Mouse (Mus musculus) stomach, embryonic 15.5 days (tissue): ENCODE results near the gene Zfp941. TPM values are rescaled to one million over a fixed set of nuclear protein-coding genes. Genes with fewer than 3 reads are reported as not detected.

Source experiments
- ATAC-seq: fragments of 200-750 bp; cut with Nextera tagmentation; 2 replicates; pipeline ENCODE4 v1.8.0; 2017; ENCODE audit warnings: low read depth, moderate number of reproducible peaks, moderate TSS enrichment; ENCODE audit not compliant: insufficient read depth, low FRiP score
- H3K27ac ChIP-seq: fragments of 300-500 bp; sonication (generic); 2 replicates; pipeline ENCODE4 v1.5.1; 2015; ENCODE audit warnings: mild to moderate bottlenecking, inconsistent platforms
- H3K27me3 ChIP-seq: fragments of 300-500 bp; sonication (generic); replicated peaks from 2 replicates; pipeline ENCODE4 v1.6.1; 2015; ENCODE audit warnings: inconsistent platforms
- H3K36me3 ChIP-seq: fragments of 300-500 bp; sonication (generic); 2 replicates; pipeline ENCODE4 v1.6.1; 2015; ENCODE audit warnings: inconsistent platforms
- H3K4me1 ChIP-seq: fragments of 300-500 bp; sonication (generic); 2 replicates; pipeline ENCODE4 v1.6.1; 2015; ENCODE audit warnings: inconsistent platforms
- H3K4me2 ChIP-seq: fragments of 300-500 bp; sonication (generic); 2 replicates; pipeline ENCODE4 v1.6.1; 2015; ENCODE audit warnings: mild to moderate bottlenecking, inconsistent platforms
- H3K4me3 ChIP-seq: fragments of 300-500 bp; sonication (generic); replicated peaks from 2 replicates; pipeline ENCODE4 v1.5.1; 2015; ENCODE audit warnings: inconsistent platforms
- H3K9ac ChIP-seq: fragments of 300-500 bp; sonication (generic); 2 replicates; pipeline ENCODE4 v1.6.1; 2015; ENCODE audit warnings: inconsistent platforms
- H3K9me3 ChIP-seq: fragments of 300-500 bp; sonication (generic); 2 replicates; pipeline ENCODE4 v1.6.1; 2016; ENCODE audit warnings: inconsistent platforms
- WGBS: fragments of 180-500 bp; shearing (Covaris S2); methylation state at CpG from one replicate; pipeline ENCODE4 v1.1.7; 2015; 5-methylcytosine and 5-hydroxymethylcytosine counted together
- polyA plus RNA-seq: library from polyadenylated mRNA; unstranded; fragments of >200 nt; fragmentation: Nextera tagmentation; extraction: Ambion mirVana; gene quantifications from 2 replicates; pipeline ENCODE4 v1.2.1, GENCODE M21; 2015

The Zfp941 gene
- 1.5 and 1.7 TPM in 2 replicates for polyA plus RNA-seq

- Histone ChIP-seq H3K27me3 (no peaks in the 10 kb centered on the region), H3K27ac (no peak within 1 kb of the TSS), H3K9me3 (no peaks in the 10 kb centered on the region), H3K4me2 (peak within 1 kb of the TSS; percentile 63), H3K9ac (no peak within 1 kb of the TSS), H3K36me3 (no peaks in the 10 kb centered on the region), H3K4me1 (no peaks in the 10 kb centered on the region), H3K4me3 (peak within 1 kb of the TSS; percentile 41)
- WGBS = 2% methylated on average over 21 of the region's 21 CpGs
- peak; percentile 68 for ATAC-seq
These were observed at the start of gene Zfp941 for GRCm38 (mm10) chr7:140821653-140822329. Gene Zfp941 (minus strand): TSS chr7:140822178.

DNA sequence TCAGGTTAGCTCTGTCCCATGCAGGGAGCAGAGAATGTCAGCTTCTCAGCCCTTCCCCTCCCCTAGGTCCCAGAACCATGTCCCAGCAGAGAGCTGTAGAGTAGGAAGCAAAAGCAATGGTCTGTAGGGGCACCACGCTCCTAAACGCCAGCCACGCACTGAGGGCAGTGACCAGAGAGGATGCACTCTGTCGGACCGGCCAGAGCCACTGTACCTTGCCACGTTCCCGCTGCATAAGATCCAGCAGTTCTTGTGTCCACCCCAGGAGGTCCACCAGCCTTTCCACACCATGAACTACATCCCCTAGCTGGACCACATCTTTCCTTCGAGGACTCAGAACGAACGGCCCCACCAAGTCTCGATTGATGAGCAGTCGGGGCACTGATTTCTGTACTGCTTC is 42.8 kb upstream of the Zfp941 start:
- Histone ChIP-seq H3K27ac (no peak overlapping the region), H3K4me2 (no peak overlapping the region), H3K4me3 (no peak overlapping the region), H3K9me3 (no peaks in the 10 kb centered on the region), H3K9ac (no peak overlapping the region), H3K4me1 (no peaks in the 10 kb centered on the region), H3K27me3 (no peaks in the 10 kb centered on the region), H3K36me3 (peaks cover 40% of the 10 kb centered on the region)
- ATAC-seq = no peak
- 90% methylated on average over 12 of the region's 12 CpGs for WGBS

DNA sequence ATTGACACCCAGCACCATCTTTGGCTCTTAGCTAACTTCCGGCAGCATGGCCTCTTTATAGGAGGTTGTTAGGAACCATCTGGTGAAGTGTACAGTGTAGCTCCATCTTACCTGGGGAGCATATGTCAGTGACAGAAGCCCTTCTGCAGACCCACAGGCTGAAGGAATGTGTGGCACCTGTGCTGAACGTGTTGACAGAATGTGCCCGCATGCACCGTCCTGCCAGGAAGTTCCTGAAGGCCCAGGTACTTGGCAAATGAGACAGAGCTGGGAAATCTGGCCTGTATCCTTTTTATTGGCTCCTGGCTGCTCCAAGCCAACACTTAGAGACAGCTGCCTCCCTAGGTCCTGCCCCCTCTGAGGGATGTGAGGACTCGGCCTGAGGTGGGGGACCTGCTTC is 38.8 kb upstream of the Zfp941 start:
- 83% methylated on average over 5 of the region's 5 CpGs for WGBS
- no peak overlapping the region for H3K27ac ChIP-seq
- no peak for ATAC-seq
- H3K36me3 ChIP-seq = peaks cover 49% of the 10 kb centered on the region
- H3K9me3 ChIP-seq = no peaks in the 10 kb centered on the region
- H3K9ac ChIP-seq = no peak overlapping the region
- no peak overlapping the region for H3K4me2 ChIP-seq
- H3K27me3 ChIP-seq = no peaks in the 10 kb centered on the region
- peaks cover 17% of the 10 kb centered on the region for H3K4me1 ChIP-seq
- H3K4me3 ChIP-seq = no peak overlapping the region

- Histone ChIP-seq H3K9me3 (no peaks in the 10 kb centered on the region), H3K4me2 (no peak overlapping the region), H3K27ac (no peak overlapping the region), H3K4me1 (peaks cover 23% of the 10 kb centered on the region), H3K27me3 (no peaks in the 10 kb centered on the region), H3K9ac (no peak overlapping the region), H3K4me3 (no peak overlapping the region), H3K36me3 (peaks cover 48% of the 10 kb centered on the region)
- 69% methylated on average over 6 of the region's 6 CpGs for WGBS
- ATAC-seq = no peak
These were observed 38.0 kb upstream of the Zfp941 start for GRCm38 (mm10) chr7:140859997-140860396.

- WGBS = 93% methylated on average over 8 of the region's 8 CpGs
- H3K9ac ChIP-seq = no peak overlapping the region
- H3K27ac ChIP-seq = no peak overlapping the region
- peaks cover 27% of the 10 kb centered on the region for H3K4me1 ChIP-seq
- ATAC-seq = no peak
- H3K27me3 ChIP-seq = no peaks in the 10 kb centered on the region
- no peaks in the 10 kb centered on the region for H3K9me3 ChIP-seq
- H3K36me3 ChIP-seq = peaks cover 50% of the 10 kb centered on the region
- H3K4me3 ChIP-seq = peak overlapping the region; percentile 67
- H3K4me2 ChIP-seq = peak overlapping the region; percentile 99
These were observed 36.8 kb upstream of the Zfp941 start for GRCm38 (mm10) chr7:140858746-140859145.

DNA sequence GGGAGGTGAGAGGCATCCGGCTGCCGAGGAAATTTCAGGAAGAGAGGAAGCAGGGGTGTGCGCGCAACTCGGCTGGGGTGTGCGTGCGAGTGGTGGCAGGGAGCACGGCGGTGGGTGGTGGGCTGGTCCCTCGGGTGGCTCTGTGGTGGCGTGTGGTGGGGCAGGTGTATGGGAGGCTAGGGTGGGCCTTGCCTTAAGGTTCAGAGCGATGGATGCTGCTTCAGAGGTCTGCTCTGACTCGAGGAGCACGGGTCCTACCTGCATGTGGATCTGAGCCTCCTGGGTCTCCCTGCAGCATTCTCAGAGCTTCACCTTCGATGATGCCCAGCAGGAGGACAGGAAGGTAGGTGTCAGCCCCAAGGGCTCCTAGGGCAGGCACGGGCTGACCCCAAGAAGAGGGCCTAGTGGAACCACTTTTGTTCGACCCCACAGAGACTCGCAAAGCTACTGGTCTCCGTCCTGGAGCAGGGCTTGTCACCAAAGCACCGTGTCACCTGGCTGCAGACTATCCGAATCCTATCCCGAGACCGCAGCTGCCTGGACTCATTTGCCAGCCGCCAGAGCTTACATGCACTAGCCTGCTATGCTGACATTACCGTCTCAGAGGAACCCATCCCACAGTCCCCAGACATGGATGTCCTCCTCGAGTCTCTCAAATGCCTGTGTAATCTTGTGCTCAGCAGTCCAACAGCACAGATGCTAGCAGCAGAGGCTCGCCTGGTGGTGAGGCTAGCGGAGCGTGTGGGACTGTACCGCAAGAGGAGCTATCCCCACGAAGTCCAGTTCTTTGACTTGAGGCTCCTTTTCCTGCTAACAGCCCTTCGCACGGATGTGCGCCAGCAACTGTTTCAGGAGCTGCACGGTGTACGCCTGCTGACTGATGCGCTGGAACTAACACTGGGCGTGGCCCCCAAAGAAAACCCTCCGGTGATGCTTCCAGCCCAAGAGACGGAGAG is 35.9 kb upstream of the Zfp941 start, which contains the start of gene Bet1l:
Gene Bet1l, minus strand, starts transcription at position 28 of the 956 bp plus-strand sequence.
- 0 out of 2 replicates have a peak, but pooled peaks have one; percentile 2 for ATAC-seq
- peak within 1 kb of the TSS; percentile 99 for H3K4me2 ChIP-seq
- H3K27ac ChIP-seq = peak within 1 kb of the TSS; percentile 98
- no peaks in the 10 kb centered on the region for H3K9me3 ChIP-seq
- no peaks in the 10 kb centered on the region for H3K27me3 ChIP-seq
- peaks cover 27% of the 10 kb centered on the region for H3K4me1 ChIP-seq
- H3K36me3 ChIP-seq = peaks cover 52% of the 10 kb centered on the region
- peak within 1 kb of the TSS; percentile 67 for H3K4me3 ChIP-seq
- peak within 1 kb of the TSS; percentile 73 for H3K9ac ChIP-seq
- WGBS = 31% methylated on average over 40 of the region's 40 CpGs

- Histone ChIP-seq H3K9me3 (no peaks in the 10 kb centered on the region), H3K4me2 (peak within 1 kb of the TSS; percentile 99), H3K4me1 (peaks cover 27% of the 10 kb centered on the region), H3K27me3 (no peaks in the 10 kb centered on the region), H3K27ac (peak within 1 kb of the TSS; percentile 98), H3K36me3 (peaks cover 52% of the 10 kb centered on the region), H3K9ac (peak within 1 kb of the TSS; percentile 73), H3K4me3 (peak within 1 kb of the TSS; percentile 67)
- under 1% methylated on average over 50 of the region's 50 CpGs for WGBS
- peak; percentile 86 for ATAC-seq
These were observed 35.0 kb upstream of the Zfp941 start, which contains the start of gene Ric8a for GRCm38 (mm10) chr7:140856785-140857549. Gene Ric8a (plus strand): TSS chr7:140856957.

GRCm38 (mm10) chr7:140855860-140856784 is 34.1 kb upstream of the Zfp941 start, which contains the start of gene Gm45785:
Gene Gm45785 (minus strand): TSS chr7:140856331.
- H3K9me3 ChIP-seq = no peaks in the 10 kb centered on the region
- peak within 1 kb of the TSS; percentile 98 for H3K27ac ChIP-seq
- WGBS = under 1% methylated on average over 51 of the region's 51 CpGs
- peak within 1 kb of the TSS; percentile 67 for H3K4me3 ChIP-seq
- peak within 1 kb of the TSS; percentile 73 for H3K9ac ChIP-seq
- H3K36me3 ChIP-seq = peaks cover 50% of the 10 kb centered on the region
- peak within 1 kb of the TSS; percentile 99 for H3K4me2 ChIP-seq
- ATAC-seq = peak; percentile 86
- no peaks in the 10 kb centered on the region for H3K27me3 ChIP-seq
- peaks cover 27% of the 10 kb centered on the region for H3K4me1 ChIP-seq

DNA sequence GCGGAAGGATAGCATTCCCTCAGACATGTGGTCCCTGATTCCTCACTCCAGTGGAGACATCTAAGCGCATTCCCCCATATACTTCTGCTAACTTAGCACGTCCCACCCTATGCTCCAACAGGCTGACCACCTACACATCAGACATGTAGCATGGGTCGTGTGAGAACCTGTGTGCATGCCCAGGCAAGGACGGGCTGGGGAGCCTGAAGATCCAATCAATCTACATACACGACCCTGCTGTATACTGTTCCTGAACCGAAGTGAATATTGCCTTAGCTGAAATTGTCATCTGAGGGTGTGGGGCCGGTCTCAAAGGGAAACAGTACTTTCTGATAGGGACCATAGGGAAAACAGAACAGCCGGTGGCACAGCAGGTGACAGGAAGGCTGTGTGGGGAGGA is 33.2 kb upstream of the Zfp941 start:
- H3K9me3 ChIP-seq = no peaks in the 10 kb centered on the region
- H3K4me1 ChIP-seq = peaks cover 27% of the 10 kb centered on the region
- ATAC-seq = no peak
- WGBS = 68% methylated on average over 9 of the region's 9 CpGs
- peak overlapping the region; percentile 99 for H3K4me2 ChIP-seq
- H3K27me3 ChIP-seq = no peaks in the 10 kb centered on the region
- H3K9ac ChIP-seq = peak overlapping the region; percentile 55
- H3K36me3 ChIP-seq = peaks cover 43% of the 10 kb centered on the region
- H3K4me3 ChIP-seq = peak overlapping the region; percentile 67
- 0 out of 2 replicates have a peak overlapping the region, but pooled peaks have one; percentile 98 for H3K27ac ChIP-seq

- peaks cover 37% of the 10 kb centered on the region for H3K36me3 ChIP-seq
- H3K27ac ChIP-seq = no peak overlapping the region
- H3K9me3 ChIP-seq = no peaks in the 10 kb centered on the region
- no peak overlapping the region for H3K4me3 ChIP-seq
- no peak for ATAC-seq
- peaks cover 27% of the 10 kb centered on the region for H3K4me1 ChIP-seq
- 94% methylated on average over 18 of the region's 18 CpGs for WGBS
- H3K27me3 ChIP-seq = no peaks in the 10 kb centered on the region
- no peak overlapping the region for H3K9ac ChIP-seq
- H3K4me2 ChIP-seq = no peak overlapping the region
These were observed 32.5 kb upstream of the Zfp941 start for GRCm38 (mm10) chr7:140854483-140854882.
